Mouse (Mus musculus) ES-CJ7 (cell line): ENCODE results near the gene Tomm7.

Experiments used
- DNase-seq: peaks from one replicate; pipeline ENCODE4 v3.0.0; 2011; ENCODE audit warnings: low read depth, low spot score

The Tomm7 gene

DNA sequence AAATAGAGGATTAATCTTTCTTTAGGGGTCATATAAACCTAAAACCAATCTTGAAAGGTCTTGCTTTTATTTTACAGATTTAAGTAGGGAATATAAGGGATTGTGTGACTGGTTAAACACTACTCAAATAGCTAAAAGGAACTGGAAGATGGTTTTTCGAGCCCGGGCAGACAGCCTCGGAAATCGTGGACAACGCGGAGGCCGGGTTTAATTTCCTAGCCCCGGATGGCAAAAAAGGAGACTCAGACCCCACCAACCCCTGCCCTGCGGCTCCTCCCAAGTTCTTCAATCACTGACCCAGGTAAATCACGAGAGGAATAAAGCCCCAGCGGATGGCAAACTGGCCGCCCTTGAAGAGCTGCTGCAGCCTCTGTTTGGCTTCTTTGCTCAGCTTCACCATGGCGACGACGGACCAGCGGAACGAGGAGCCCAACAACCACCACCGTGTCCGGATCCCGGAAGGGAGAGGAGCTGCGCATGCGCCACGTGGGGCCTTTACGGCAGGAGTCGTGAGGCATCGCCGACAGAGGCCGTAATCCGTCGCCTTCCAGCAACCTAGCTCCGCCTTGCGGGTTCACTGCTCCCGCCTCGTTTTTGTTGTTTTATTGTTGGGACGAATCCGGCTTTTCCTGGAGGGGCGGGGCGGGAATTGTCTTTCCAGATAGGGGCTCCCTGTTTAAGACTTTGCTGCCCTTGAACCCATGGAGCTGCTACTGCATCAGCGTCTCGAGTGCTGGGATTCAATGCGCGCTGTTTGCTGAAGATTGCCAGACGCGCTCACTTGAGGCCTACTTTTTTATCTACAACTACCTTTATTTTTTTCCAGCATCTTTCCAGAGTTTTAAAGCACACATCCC lies at the start of gene Tomm7:
Tomm7 (minus strand) TSS at position 488 of the 857 bp plus-strand sequence.
- peak; percentile 99 for DNase-seq

DNA sequence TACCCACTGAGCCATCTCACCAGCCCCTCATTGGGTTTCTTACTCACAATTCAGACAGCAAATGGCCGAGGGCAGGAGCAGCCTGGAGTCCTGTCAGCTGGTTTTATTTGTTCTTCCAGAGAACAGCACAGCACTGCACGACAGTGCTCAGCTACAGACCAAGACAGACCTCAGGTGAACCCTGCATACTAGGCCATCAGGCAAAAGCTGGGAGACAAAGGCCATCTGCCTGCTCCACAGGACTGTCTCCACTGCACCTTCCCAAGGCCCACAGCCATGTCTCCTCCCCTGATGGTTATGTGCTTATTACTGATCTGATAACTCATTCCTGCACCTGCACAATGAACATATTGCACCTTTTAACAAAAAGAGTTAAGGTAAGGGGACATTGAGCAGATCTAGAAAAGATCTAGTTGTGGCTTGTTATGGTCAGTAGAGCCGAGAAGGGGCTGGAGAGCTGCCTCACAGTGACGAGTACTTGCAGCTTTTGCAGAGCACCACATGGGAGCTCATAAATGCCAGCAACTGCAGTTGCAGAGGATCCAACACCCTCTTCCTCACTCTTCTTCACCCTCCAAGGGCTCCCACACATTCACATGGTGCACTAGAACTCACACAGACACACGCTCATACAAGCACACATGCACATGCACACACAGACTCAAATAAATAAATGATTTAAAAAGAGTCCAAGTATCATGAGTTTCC lies 49.3 kb upstream of the Tomm7 start:
- no peak for DNase-seq

DNA sequence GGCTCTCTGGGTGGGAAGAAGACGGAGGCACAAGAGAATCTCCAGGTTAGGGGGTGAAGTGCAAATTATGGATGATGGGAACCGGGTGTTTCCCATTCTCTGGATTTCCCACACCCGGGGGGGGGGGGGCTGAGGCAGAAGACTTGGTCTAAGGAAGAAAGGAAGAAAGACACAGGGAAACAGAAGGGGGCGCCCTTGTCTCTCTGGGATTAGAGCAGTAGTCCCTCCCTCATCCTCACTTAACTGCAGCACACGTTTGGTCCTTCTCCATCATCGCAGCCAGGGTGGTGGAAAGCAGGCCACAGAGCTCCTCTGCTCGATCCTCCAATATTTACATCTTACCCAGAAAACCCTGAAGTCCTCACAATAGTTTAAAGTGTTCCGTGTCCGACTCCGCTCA lies 46.8 kb upstream of the Tomm7 start:
- DNase-seq, result peak; percentile 70

DNA sequence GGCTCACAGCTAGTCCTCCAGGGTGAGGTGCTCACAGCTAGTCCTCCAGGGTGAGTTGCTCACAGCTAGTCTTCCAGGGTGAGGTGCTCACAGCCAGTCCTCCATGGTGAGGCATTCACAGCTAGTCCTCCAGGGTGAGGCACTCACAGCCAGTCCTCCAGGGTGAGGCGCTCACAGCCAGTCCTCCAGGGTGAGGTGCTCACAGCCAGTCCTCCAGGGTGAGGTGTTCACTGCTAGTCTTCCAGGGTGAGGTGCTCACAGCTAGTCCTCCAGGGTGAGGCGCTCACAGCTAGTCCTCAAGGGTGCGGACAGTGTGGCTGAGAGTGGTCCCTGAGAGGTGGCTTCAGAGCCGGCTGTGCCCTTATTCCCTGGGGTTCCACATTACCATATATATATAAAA lies 45.5 kb upstream of the Tomm7 start:
- DNase-seq, result no peak

DNA sequence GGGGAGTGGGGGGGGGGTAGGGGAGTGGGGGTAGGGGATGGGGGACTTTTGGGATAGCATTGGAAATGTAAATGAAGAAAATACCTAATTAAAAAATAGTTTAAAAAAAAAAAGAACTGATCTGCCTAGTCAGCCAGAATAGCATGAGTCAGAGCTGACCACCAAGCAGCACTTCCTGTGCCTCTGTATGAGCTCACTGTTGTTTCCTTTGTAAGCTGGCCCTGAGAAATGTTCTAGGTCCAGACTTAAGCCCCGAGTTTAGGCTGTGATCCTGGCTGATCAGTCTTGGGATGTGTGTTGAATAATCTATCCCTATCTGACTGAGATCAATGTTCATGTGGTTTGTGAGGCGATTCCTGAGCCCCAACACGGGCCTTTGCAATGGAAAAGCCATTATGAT lies 43.1 kb upstream of the Tomm7 start:
- DNase-seq, result no peak

DNA sequence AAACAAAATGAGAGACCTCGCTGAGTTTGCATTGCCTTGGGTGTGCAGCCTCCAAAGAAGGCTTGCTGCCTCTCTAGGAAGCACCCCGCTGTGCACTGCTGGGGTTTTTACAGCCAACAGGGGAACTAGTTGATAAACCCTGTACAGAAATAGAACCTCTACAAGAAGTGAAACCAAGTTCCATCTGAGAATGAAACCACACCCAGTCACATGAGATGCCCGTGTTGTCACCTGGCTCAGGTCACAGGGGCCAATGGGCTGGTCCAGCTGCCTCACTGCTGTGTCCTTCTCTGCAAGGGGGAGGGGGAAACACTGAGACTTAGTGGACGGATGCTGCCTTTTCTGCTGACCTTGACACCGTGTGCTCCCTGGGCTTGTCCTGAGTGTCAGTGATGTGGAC lies 30.5 kb upstream of the Tomm7 start:
- no peak for DNase-seq

DNA sequence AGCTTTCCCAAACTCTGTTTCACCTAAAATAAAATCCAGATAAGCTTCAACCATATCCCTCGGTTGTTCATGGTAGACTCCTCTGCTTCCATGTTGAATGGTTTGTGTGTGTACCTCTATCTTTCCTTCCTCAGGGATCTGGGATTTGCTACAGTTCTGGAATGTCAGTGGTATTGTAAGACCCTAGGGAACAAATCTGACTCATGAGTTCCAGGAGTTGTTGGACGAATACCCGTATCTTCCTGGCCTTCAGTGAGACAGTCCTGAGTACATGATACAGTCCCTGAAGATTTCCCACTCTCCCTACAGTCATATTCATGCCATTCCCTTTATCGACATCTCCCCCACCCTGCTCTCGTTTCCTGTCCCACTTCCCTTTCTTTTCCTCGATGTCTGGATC lies 28.6 kb upstream of the Tomm7 start:
- peak; percentile 1 for DNase-seq

DNA sequence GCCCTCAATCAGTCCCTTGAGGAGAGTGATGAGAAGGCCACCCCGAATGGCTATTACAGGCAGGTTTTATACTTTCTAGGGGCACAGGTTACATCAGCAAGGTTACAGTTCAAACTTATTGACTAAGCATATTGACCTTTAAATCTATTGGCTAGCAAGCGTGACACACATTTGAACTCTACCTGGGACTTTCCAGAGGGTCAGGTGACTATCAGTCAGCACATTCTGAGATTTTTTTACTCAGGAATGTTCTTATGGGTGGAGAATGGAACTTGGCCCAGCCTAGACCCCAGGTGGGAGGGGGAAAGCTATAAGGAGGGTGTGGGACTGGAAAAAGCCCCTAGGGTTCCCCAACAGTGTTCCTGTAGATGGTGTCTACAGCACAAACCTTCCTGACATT lies 27.4 kb upstream of the Tomm7 start:
- DNase-seq, result peak; percentile 1

DNA sequence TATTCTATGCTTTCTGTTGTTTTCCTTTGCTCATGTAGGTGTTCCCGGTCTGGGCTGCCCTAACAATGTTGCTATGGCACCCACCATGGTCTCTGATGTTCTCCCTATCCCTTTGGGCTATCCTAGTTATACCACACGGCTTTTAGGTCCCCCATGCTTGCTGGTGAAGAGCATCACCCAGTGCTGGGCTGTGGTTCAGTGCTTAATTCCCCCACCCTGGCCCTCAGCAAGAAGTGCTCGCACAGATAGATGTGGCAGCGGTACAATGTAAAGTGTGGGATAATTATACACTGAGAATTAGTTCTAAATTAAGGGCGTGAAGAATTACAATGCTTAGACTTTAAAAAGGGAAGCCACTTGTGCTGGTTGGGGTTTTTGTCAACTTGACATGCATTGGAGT lies 22.0 kb upstream of the Tomm7 start:
- DNase-seq, result no peak

DNA sequence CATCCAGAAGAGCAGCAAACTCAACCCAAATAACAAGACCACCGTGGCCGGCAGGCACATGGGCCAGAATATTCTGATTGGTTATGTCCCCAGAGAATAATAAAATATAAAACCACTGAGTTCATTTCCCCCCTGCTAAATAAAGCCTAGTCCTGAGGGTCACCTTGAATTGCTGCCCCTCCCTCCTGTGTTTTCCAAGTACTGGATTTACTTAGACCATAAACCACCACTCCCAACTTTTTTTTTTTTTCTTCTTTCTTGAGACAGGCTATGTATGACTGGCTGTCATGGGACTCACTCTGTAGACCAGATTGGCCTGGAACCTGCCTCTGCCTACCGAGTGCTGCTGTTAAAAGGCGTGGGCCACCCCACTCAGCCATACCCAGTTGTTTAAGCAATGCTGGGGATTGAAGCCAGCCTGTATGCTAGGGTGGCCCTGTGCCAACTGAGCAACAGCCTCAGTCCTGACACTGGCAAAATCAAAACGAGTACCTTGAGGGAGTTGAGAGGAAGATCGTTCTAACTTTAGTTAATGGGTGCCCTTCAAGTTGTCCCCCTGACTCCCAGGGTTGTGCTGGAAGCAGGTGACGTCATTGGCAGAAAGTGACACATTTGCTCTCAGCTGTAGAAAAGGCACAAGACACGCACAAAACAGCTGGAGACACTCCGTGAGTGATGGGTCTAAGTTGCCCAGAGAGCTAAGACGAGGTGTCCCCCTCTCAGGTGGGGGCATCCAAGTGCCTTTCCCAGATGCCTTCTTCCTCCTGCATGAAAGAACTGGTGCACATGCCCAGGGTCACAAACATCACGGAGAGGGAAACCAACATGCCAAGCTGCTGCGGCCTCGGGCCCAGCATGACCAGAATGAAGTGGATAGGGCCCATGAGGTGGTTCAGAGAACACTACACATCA lies 20.3 kb upstream of the Tomm7 start:
- peak; percentile 1 for DNase-seq

DNA sequence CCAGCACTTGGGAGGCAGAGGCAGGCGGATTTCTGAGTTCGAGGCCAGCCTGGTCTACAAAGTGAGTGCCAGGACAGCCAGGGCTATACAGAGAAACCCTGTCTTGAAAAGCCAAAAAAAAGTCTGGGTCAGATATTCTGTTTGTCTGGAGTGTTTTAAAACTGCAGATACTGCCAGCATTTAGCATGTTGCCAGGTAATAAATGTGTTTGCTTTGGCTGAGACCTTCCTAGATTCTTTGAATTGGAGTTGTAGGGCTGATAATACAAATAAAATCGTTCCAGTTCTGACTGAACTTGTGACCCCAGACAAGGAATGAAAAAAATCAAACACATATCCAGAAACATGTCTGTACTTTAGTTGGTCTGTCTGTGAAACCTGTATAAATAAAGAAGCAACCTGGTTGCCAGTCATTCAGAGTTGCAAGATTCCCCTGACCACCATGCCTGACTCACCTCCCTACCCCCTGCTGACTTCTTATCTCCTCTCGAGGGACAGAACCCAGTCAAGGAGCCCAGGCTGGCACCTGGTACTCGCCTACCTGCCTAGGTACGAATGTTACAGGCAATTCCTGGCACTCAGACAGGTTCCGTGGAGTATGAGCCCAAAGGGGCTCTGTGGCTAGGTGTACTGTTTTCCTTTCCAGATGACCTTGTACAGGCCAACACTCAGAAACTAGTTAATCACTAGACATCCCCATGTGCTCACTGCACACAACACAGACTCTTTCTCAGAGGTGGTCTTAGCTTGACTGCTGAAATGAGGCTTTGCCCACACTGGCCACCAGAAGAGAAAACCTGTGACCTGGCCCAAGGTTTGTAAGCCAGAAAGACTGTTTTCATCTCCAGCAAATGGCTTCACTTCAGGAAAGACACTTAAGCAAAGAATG lies 19.4 kb upstream of the Tomm7 start:
- DNase-seq, result no peak

DNA sequence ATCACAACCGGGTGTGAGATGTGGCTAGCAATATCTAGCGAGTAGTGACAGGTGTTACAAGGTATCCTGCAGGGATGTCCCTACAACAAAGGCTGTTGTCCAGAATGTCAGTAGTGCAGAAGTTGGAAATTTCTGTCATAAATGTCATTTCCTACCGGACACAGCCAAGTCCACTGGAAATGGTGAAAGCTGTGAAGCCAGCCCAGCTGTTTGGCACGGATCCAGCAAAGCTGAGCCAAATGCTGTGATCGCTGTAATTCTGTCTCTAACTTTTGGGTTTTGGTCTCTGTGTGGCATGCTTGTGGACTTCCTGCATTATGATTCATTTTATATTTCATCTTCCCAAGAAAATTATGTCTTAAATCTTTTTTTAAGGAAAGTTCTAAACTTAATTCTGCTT lies 18.3 kb upstream of the Tomm7 start:
- no peak for DNase-seq

DNA sequence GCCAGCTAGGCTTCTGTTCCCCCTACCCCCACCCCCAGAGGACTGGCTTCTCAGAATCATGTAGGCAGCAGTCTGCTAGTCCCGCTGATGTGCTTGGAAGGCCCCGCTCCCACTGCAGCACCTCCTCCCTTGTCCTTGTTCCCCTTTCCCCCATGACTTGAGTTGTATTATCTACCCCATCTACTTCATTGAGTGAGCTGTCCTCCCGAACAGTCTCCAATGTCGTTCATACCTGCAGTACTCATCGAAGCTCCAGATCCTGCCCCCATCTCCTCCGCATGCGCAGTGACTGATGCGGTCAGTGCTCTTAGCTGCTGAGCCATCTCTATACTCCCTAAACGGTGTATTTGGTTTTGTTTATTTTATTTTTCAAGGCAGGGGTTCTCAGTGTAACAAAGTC lies 17.8 kb upstream of the Tomm7 start:
- DNase-seq, result no peak

DNA sequence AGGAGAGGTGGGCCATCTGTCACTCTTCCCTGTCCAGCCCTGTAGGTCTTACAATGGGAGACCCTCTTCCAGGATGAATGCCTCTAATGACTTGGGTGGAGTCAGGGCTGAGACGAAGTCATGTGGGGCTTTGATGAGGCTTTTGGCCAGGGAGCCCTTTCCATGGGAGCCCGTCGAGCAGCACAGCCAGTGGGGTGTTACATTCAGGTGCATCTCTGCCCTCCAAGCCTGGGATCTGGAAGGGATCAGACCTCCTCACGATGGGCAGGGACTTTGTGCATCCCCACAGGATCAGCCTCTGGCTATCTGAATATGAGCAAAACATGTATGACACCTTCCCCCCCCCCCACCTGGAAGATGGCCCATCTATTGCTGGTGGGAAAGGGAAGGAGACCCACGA lies 15.9 kb upstream of the Tomm7 start:
- DNase-seq, result no peak

DNA sequence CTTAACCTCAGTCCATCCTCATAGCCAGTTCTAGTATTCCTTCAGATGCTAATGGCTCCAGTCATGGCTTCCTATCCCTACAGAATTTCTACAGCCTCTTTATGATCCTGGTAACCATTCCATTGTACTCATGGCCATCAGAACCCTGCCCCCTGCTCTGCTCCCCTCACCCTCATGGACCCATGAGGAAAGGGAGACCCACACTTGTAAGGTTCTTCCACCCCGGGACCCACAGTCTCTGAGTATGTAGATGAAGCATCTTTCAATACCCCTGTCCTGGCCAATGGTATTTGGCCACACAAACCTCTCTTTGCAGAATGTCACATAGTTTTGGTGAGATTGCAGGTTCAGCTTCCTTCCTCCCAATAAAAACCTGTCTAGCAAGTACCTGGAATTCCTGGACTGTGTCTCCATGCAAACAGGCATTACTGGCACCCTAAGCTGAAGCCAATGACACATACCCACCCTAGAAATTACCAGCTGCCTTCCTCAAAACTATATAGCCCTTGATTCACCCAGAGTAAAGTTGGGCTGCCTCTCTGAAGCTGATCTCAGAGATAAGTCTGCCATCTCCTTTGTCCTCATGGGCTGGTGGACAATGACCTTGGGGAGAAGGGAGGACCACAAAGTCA lies 15.2 kb upstream of the Tomm7 start:
- no peak for DNase-seq

DNA sequence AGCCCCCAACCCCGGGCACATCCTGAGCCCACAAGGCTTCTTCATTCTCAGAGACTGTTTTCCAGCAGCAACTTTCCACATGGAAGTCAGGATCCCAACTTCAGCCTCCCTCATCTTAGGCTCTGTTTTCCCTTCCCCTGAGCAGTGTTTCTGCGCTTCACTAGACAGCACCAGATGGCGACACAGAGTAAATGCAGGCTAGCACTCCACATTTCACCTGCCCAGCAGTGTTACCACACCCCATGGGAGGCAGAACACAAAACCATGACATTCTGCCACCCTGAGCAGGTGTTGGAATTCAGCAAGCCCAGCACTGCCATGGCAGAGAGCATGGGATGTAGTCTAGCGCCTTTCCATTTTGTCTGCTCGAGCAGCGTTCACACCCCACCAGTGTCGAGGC lies 14.7 kb upstream of the Tomm7 start:
- no peak for DNase-seq

DNA sequence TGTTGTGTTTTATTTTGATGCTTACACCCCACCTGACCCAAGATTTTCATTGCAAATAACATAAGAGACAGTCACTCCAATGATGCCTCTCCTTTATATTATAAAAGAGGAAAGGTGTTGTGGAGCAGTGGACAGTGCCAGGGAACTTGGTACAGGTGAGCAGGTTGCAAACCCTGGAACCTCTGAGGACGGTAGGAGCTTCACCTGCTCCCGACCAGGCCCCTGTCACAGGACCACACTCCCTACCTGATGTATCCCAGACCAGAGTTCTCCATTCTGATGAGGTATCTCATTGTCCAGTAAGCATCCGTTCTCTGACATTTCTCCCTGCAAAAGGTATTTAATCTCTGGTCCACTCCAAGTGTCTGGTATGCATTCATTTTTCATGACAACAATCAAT lies 14.0 kb upstream of the Tomm7 start:
- no peak for DNase-seq

DNA sequence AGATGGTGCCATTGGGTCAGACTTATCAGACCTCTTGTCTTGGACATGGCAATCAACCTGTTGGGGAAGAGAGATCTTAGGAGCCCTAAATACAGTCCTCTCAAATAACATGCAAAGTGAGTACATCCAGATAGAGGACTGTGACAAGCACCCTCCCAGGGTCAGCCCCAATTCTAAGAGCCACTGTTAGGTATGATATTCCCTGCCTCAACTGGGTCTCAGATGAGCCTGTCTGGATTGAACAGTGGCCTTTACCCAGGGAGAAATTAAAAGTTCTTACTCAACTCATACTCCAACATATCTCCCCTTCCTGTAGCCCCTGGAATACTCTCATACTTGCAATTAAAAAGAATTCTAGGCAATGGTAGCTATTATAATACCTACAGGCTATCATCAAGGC lies 13.2 kb upstream of the Tomm7 start:
- DNase-seq, result no peak

DNA sequence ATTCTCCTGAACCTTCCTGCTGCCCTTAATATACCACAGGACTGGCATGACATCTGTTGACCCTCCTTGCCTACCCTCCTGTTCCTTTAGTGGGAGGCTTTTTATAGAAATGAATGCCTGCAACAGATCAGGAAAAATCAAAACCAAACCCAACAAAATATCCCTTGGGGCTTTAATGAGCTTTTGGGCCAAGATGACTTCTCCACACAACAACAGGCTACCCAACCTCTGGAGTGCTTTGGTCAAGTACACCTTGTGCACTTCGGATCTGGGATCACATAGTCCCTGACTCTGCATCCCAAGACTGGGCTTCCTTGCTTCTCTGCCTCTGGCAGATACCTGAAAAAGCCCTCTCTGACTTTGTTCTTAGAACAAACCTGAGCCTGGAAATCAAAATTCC lies 12.2 kb upstream of the Tomm7 start:
- no peak for DNase-seq

DNA sequence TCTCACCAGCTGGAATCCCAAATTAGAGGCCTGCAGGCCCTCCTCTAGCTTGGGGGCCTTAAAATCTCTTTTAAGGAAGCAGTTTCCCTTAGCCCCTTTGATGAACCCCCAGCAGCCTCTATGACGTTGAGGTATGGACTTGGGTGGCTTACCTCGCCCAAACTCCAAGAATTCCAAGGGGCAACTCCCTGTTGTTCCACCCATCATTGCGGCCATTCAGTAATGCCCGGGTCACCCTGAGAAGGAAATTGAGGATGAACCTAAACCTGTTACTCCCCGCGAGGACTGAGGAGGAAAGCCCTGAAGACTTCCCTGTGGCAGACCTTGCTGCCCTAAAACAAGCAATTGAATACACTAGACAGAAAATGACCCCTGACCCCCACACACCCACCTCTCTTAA lies 11.5 kb upstream of the Tomm7 start:
- no peak for DNase-seq

DNA sequence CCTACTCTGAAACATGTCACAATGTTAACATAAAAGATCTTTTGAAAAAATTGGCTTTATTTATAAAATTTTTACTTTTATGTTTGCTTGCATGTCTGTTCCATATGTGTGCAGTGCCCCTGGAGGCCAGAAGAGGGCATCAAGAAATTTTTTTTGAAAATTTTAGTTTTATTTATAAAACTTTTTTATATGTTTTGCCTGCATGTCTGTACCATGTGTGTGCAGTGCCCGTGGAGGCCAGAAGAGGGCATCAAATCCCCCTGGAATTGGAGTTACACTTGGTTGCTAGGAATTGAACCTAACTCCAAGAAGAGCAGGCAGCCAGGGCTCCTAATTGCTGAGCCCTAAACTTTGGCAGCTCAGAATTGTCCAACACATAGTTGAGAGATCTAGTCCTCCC lies 9.0 kb upstream of the Tomm7 start:
- DNase-seq, result peak; percentile 47
